Mouse (Mus musculus) embryo, embryonic 10 days (tissue): ENCODE data around the gene Pnpo.

Experiments used
- DNase-seq: peaks from one replicate; pipeline ENCODE4 v3.0.0-alpha.2; 2015; ENCODE audit warnings: low spot score

The Pnpo gene

DNA sequence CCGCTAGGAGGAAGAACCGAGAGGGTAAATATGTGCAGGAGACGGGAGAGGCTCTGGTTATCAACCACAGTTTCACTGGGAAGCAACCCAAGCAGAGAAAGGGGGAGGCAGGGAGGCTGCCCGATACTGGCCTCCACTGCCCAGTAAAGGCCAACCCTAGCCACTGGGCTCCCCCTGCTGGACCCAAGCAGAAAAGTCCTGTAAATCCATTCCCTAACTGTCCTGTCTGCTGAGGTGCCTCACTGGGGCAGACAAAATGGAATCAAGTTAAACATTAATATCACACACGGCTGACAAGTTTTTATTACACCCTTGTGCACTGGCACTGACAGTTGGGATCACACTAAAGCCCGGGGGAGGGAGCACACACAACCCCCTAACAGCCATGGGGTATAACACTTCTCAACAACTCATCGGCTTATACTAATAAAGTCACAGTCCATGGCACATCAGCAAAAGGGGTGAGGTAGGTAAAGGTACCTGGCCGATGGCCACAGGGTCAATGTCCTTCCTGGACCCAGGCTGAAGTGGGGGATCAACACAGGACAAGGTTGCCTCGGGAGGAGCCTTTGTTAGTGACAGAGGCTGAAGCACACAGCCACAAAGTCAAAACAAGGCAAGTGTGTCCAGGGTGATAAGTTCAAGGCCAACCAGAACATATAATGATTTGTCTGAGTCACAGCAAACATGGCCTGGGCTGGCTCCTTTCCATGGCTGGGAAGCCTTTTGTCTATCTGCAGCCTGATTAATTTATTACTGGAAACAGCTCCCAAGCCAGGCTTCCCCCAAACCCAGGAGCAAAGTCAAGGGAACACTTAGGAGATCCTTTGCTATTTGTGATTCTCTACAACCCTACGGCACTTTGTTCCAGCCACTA, 6.0 kb downstream of the Pnpo start:
- DNase-seq, result peak; percentile 70

DNA sequence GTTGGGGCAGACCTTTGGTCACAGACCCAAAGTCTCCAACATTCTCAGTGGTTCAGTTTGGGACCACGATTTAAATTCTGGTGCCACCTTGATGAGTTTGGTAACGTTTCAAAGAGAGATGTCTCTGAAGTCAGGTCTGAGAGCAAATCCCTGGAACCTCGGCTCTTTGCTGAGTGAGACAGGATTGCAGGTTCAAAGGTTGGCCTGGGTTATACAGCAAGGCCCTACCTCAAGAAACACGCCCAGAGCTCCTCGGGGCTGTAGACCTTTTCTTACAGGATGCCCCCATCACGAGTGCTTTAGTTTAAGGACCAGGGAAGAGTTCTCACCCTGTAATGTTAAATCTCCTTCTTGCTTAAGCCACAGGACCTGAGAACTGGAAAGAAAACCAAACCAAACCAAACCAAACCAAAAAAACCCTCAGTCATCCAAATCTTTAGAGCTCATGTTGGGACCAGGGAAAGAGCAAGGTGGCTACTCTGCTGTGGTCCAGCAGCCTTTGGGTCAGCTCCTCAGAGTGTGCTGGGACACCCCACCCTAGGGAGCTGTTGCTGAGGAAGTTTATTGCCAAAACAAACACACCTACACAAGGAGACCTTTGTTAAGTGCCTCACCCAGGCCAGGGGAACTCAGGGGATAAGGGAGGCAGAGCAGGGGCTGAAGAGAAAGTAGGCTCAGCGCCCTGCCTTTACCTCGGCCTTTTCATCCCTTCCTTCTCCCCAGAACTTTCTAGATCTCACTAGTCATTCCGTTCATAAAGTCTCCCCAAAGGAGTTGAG, 7.7 kb downstream of the Pnpo start:
- no peak for DNase-seq

DNA sequence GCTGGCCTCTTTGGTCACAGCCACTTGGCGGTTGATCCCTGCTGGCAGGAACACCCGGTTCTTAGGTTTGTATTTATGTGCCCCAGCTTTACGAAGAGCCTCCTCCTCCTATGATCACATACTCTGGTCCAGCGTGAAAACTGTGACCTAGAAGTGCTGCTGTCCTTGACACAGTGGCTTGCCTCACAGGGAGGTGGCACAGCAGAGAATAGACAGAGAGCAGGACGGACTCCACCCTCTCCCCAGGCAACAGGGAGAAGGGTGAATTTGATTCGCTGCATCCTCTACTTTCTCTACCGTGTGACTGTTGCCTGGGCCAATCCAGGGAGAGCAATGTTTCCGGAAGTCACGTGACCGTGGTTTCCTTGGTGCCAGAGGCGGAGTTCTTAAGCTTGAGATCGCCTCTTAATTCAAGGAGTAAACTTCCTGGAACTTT, 8.8 kb downstream of the Pnpo start:
- DNase-seq, result peak; percentile 82

DNA sequence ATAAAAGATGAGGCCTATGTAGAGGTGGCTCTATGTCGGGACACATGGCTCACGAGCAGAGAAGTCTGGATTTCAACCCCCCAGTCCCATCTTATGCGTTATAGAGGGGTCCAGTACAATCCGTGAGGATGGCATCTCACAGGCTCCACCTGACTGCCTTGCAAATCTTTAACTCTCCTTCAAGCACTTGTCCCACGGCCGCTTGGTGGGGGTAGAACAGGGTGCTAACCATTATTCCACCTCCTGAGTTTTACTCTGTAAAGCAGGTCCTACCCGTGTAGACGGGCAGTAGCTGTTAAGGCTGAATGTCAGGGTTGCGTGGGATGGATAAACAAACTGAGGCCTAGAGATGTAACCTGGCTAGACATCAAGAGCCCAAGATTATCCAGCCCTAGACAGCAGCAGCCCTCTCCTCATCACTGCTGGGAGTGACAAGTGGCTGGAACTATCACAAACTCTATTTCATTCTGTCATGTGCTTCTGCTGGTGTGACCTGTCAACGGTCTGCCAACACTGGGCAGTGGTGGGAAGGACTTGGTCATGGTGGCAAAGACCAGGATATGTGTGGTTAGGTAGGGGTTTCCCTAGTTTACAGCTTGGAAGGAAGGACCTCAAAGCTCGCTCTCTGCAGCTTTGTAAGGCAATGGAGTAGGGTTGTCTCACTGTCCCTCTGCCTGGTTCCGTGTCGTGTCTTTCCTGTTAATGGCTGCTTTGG, 10.1 kb downstream of the Pnpo start:
- DNase-seq, result no peak

DNA sequence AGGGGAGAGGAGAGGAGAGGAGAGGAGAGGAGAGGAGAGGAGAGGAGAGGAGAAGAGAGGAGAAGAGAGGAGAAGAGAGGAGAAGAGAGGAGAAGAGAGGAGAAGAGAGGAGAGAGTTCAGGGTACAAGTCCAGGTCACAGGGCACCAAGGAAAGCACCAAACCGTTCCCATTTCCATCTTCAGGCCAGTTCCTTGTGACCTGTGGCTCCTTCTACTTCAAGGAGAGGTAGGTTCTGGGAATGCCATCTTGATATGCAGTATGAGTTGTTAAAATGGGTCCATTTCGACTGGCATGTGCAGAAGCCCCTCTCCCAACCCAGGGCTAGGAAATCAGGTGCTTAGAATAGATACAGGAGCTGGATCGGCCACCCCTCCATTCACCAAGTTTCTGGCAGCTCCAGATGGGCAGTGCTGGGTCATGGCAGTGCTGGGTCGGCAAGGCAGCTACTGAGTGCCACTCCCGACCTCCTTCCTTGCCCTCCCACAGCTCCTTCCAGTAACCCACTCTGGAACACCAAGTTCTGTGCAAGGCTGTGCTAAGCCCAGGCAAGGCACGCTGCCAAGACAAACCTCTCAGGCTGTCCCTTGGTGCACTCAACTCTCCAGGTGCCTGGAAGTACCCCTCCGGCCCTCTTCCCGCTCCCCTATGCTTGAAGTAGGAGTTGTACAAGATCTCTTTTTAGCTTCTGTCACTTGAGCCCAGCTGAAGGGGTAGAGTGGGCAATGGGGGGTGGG, 12.3 kb downstream of the Pnpo start:
- no peak for DNase-seq

DNA sequence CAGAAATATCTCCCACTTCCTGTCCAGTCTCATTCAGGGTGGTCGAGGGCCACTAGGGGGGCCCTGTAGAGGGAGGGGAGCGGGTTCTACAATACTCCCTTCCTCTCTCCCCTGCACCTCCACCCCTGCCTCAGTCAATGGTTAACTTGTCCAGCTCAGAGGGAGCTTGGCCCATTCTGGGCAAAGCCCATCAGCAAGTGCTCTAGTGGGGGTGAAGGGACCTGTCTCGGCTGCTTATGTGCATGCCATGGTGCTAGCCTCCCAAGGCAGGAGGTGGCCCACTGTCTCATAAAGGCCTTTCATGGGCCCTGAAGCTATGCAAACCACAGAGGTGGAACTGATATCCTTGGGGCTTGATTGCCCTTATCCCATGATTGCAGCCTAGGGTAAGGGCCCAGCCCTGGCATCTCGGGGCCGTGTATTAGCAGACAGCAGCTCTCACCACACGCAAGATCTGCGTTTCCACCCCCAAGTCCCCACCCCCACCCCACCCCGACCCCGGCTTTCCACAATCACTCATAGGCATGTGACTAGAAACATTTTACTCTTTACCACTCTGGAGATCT, 13.9 kb downstream of the Pnpo start:
- no peak for DNase-seq

DNA sequence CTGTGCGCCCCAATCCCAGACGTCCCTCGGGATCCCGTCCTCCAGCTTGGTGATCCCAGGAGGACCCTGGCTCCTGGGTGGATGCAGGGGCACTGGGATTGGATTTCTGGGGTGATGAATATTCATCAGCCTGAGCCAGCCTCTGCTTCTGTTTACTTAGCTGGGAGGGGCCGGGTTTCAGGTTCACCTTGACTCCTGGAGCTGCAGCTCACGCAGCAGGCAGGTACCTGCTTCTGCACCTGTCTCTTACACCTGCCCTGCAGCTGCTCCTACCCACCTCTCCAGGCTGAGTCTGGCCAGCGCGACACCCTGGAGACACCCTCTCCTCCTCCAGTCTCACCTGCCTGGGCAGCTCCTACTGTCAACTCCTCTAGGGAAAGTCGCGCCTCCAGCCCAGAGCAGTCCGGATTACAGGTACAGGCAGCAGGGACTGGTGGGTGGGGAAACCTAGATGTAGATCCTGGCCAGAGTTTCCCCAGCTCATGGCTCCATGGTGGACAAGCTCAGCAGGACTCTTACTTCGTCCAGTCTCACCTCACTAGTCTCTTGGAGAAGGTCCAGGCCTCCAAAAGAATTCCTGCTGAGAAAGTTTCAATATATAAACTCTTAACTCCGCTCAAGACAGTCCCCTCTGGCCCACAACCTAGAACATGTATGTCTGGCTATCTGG, 14.6 kb downstream of the Pnpo start:
- DNase-seq, result no peak

DNA sequence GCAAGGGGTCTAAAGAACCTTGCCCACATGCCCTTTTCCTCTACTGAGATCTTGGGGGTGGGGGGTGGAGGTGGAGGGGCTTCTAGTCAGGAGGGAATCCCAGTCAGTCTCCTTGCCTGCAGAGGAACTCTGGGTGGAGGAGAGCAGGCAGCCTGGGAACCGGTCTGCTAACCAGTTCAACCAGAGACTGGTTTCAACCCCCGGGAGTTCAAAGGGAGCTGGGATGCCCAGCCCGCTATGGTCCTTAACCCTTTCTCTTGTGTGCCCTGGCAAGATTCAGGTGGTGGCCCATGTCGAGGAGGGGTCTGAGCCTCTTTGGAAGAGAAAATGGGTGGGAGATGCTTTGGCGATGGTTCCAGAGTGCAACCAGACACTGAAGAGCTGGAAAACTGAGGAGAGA, 15.1 kb downstream of the Pnpo start:
- no peak for DNase-seq

DNA sequence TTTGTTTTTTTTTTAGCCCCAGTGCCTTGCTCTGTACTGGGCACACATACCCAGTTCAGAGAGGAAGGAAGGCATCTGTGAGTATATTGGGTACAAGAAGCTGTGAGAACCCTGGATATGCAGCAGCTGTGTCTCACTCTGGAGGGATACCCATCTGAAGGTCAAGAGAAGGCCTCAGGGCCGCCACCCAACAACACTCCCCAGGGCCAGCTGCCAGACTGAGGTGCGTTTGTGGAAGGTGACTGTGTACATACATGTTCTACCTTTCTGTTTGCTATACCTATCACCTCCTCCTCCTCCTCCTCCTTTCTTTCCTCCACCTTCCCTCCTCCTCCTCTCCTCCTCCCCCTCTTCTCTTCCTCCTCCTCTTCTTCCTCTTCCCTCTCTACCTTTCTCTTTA, 15.7 kb downstream of the Pnpo start, which contains the start of gene Prr15l:
Prr15l (plus strand) TSS at position 17 of the 400 bp plus-strand sequence.
- DNase-seq, result no peak

DNA sequence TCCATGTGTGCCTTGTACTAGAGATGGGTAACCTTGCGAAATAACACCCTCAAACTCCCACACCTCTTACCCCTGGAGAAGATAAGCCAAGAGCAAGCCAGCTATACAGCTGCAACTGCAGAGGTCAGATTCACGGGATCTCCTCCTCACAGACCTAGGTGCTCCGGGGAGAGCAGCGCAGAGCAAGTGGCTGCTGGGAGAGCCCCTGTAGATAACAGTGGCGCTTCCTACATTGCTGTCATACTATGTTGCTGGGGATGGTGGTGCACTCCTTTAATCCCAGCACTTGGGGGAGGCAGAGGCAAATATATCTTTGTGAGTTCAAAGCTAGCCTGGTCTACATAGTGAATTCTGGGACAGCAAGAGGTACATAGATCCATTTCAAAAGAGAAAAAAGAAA, 17.2 kb downstream of the Pnpo start:
- no peak for DNase-seq

DNA sequence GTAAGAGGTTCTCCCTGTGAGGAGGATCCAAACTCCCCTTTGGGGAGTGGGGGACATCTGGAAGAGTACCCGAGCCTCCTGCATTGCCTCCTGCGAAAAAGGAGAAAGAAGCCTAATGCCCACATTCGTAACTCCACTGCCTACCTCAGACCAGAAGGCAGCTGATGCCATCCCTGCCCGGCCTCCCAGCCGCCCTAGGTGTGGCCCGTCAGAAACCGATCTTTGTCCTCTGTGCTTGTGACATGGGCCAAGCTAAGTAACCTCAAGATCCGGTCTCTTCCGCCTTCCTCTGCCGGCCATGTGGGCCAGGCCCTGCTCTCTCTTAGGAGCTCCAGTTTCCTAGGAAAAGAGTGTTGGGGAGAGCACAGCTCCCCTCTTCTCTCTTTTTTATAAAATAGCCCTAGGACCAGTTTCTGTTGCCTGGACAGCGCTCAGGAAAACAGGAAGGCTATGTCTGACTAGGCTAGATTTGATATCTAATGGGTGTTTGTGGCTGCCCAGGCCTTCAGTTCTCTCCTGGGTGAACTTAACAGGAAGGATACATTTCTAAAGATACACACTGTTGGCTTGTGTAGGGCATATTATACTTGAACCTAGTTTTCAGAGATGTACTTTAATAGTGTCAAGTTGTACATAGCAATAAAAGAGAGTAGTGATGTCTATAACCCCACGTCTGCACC, 18.2 kb downstream of the Pnpo start:
- DNase-seq, result no peak

DNA sequence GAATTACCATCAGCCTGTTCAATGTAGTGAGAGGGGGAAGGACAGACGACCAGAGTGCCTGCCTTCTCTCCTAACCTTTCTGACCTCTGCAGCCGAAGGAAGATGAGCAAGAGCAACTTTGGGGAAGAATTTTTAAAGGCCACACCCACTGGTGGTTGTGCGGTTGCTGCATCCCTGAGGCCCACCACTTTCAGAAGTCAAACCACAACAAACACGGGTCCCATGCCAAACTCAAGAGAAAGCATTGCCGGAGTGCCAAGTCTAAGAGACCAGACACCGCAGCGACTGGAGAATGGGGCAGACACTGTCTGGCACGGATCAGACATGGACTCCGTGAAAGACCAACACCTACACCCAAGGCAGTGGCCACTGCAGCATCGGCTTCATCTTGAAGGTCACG, 18.9 kb downstream of the Pnpo start:
- DNase-seq, result no peak

DNA sequence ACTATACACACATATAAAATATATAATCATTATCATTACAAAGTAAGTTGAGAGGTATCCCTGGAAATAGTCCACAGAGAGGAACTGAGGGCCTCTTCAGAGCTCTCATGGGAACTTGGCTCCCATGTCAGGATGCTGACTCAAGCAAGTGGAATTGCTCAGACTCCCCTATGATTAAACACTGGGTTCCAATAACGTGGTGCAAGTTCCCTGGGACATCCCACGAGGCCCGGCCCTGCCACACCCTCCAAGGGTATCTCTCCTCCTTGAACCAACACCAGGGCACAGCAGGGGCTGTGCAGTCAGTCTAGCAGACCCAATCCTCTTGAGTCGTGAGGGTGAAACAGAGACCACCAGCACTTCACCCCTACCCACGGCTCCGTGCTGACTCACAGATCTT, 24.8 kb downstream of the Pnpo start:
- DNase-seq, result no peak

DNA sequence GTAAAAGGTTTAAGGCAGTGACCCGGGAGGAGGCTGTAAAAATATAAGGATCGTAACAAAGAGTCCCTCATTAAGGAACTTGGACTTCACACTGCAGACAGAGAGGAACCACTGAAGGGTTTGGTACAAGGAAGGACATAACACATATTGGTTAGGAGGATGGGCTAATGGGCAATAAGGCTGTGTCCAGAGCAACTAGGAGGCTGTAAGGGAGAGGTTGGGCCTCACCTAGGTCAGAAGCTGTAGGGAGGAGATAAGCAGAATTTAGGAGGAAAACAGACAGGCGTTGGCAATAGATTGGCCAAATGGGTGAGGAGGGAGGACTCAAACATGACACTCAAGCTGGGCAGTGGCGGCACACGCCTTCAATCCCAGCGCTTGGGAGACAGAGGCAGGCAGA, 26.4 kb downstream of the Pnpo start:
- DNase-seq, result no peak

DNA sequence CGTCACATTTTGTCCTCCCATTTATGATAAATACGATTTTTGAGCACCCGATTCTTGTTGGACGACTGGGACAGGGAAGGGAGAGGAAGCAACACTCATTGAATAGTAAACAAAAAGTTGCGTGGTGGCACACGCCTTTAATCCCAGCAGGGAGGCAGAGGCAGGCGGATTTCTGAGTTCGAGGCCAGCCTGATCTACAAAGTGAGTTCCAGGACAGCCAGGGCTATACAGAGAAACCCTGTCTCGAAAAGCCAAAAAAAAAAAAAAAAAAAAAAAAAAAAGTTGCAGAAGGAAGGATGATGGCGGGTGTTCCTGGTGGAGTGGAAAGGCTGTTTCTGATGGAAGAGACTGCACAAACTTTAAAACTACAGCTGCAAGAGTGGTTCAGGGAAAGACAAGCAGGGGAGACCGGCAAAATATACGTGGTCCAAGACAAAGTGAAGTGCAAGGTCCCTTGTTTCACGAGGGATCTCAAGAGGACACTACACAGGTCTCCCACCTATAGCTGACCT, 26.8 kb downstream of the Pnpo start:
- no peak for DNase-seq

DNA sequence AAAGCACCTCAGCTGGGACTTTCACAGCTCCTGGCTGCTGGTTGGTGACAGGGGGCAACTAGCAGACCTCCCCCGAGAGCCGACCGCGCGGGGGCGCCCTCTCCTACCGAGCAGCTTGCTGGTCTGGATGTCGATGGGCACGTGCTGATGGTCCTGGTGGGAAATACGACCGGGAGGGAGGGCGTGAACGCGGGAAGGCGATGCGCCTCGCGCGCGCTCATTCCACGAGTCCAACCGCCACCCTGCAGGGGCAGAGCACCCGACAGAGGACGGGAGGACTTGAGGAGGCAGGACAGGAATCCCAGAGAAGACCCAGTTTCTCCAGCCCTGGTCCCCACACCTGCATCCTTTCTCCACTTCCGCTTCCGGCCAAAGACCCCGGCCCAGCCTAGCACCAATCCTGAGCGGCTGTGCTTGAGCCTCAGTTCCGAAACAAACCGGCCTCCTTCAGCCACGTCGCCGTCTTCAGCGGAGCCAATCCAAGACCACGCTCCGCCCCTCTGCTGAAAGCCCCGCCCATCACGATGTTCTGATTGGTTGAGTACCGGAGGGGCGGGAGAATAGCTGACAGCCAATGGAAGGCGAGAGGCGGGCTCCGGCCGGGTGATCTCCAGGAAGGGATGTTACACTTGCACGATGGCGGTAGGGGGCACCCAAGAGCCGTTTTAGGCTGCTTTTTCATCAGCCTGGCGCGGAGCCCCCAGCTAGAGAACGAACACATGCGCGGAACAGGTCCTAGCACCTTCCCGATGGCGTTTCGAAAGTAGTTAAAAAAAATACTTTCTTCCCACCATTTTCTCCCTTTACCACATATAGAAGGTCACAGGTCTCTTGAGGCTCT, 27.5 kb downstream of the Pnpo start, which contains the start of gene Cdk5rap3:
Cdk5rap3 (minus strand) TSS at position 453 of the 841 bp plus-strand sequence.
- peak; percentile 100 for DNase-seq

DNA sequence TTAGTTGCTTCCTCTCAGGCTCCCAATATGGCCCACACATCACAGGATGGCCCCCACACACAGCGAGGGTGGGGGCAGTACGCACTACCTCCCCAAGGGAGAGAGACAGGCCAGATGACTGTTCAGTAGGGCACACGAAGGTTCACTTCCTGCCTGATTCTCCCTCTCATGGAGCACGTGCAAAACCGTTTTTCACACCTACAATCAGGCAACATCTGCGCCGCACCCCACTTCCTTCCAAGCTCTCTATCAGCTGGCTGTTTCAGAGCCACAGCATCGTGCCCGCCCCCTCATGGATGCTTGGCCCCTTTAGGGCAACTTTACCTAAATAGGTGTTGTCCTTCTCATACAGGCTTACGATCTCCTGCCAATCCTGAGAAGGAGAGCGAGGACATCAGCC, 31.1 kb downstream of the Pnpo start:
- no peak for DNase-seq

DNA sequence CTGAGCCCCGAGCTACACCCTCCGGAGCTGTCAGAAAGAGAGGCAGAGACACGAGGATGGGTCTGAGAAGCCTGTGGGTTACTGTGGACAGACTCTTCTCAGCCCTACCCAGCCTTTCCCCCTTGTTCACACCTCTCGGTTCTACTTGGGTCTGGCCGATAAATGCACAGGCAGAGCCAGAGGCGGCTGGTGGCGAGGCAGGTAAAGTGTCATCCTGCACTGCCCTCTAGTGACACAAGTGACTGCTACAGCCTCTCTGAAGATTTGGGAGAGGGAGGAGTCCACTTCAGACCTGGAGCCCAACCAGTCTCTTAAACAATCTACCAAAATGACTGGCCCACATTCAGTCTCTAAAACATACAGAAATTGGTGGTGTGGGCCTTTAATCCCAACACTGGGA, 33.8 kb downstream of the Pnpo start:
- DNase-seq, result peak; percentile 97

DNA sequence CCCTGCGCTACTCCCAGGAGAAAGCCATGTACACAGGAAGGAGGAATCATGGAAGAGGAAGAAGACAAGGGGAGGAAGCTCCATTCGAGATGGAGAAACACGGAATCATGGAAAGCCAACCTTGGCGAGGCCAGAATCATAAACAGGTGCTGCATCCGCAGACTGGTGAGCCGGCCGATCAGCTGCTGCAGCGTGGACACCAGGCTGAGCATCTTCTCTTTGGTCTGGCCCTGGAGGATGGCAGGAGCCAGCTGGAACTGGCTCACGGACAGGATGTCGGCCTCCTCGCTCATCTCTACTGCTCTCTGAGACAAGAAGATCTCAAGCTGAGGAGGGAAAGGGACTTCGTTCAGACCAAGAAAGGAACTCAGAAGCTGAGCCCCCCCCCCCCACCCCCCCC, 35.2 kb downstream of the Pnpo start:
- DNase-seq, result no peak
